Mouse (Mus musculus): ENCODE data around the gene Actr5. TPM values are rescaled to one million over a fixed set of nuclear protein-coding genes. Genes with fewer than 3 reads are reported as not detected.

Actr5 gene
- polyA plus RNA-seq, 1 experiment: 9.2 TPM

- TF ChIP-seq CTCF (IDR thresholded peaks at IDR 0.05; ENCODE audit: control insufficient read depth, insufficient read depth, insufficient replicate concordance, low read depth, low read length): no peak
- no peak for TF ChIP-seq POLR2A (IDR thresholded peaks at IDR 0.05; ENCODE audit: control insufficient read depth, low read depth, low read length)
- H3K4me1 ChIP-seq (ENCODE audit: control insufficient read depth, insufficient read depth, low read length): peaks cover 23% of the 10 kb centered on the region
- H3K4me3 ChIP-seq (ENCODE audit: control insufficient read depth, low read depth, low read length): no peak overlapping the region
- no peaks in the 10 kb centered on the region; the same call in 1 of the 2 replicates for H3K27me3 ChIP-seq (ENCODE audit: control insufficient read depth, insufficient read depth, low read length)
- H3K36me3 ChIP-seq (ENCODE audit: control insufficient read depth, insufficient read depth, low read length): no peaks in the 10 kb centered on the region
- no peak overlapping the region for H3K27ac ChIP-seq (ENCODE audit: control insufficient read depth, insufficient read depth, low read depth, low read length)
Measured at GRCm38 (mm10) chr2:158615161-158615680, 9.5 kb upstream of the Actr5 start.

- no peak for TF ChIP-seq POLR2A (IDR thresholded peaks at IDR 0.05; ENCODE audit: control insufficient read depth, low read depth, low read length)
- no peak for TF ChIP-seq CTCF (IDR thresholded peaks at IDR 0.05; ENCODE audit: control insufficient read depth, insufficient read depth, insufficient replicate concordance, low read depth, low read length)
- no peak overlapping the region for H3K4me3 ChIP-seq (ENCODE audit: control insufficient read depth, low read depth, low read length)
Measured at GRCm38 (mm10) chr2:158615702-158616101, 9.0 kb upstream of the Actr5 start.

GRCm38 (mm10) chr2:158616296-158616695 lies 8.4 kb upstream of the Actr5 start:
- Histone ChIP-seq H3K36me3 (ENCODE audit: control insufficient read depth, insufficient read depth, low read length) (no peaks in the 10 kb centered on the region), H3K4me3 (ENCODE audit: control insufficient read depth, low read depth, low read length) (no peak overlapping the region), H3K27me3 (ENCODE audit: control insufficient read depth, insufficient read depth, low read length) (no peaks in the 10 kb centered on the region; the same call in 1 of the 2 replicates), H3K27ac (ENCODE audit: control insufficient read depth, insufficient read depth, low read depth, low read length) (no peak overlapping the region), H3K4me1 (ENCODE audit: control insufficient read depth, insufficient read depth, low read length) (peaks cover 16% of the 10 kb centered on the region)
- TF ChIP-seq POLR2A (IDR thresholded peaks at IDR 0.05; ENCODE audit: control insufficient read depth, low read depth, low read length) (no peak), CTCF (IDR thresholded peaks at IDR 0.05; ENCODE audit: control insufficient read depth, insufficient read depth, insufficient replicate concordance, low read depth, low read length) (no peak)

More at GRCm38 (mm10) chr2:158615702-158616101, 9.0 kb upstream of the Actr5 start:
- Histone ChIP-seq H3K4me1 (ENCODE audit: control insufficient read depth, insufficient read depth, low read length) (peaks cover 21% of the 10 kb centered on the region), H3K27ac (ENCODE audit: control insufficient read depth, insufficient read depth, low read depth, low read length) (no peak overlapping the region), H3K36me3 (ENCODE audit: control insufficient read depth, insufficient read depth, low read length) (no peaks in the 10 kb centered on the region), H3K27me3 (ENCODE audit: control insufficient read depth, insufficient read depth, low read length) (no peaks in the 10 kb centered on the region; the same call in 1 of the 2 replicates)

GRCm38 (mm10) chr2:158616790-158617189 lies 7.9 kb upstream of the Actr5 start:
- Histone ChIP-seq H3K27me3 (ENCODE audit: control insufficient read depth, insufficient read depth, low read length) (no peaks in the 10 kb centered on the region; the same call in 1 of the 2 replicates), H3K4me3 (ENCODE audit: control insufficient read depth, low read depth, low read length) (no peak overlapping the region), H3K27ac (ENCODE audit: control insufficient read depth, insufficient read depth, low read depth, low read length) (no peak overlapping the region), H3K36me3 (ENCODE audit: control insufficient read depth, insufficient read depth, low read length) (no peaks in the 10 kb centered on the region), H3K4me1 (ENCODE audit: control insufficient read depth, insufficient read depth, low read length) (peaks cover 15% of the 10 kb centered on the region)
- TF ChIP-seq CTCF (IDR thresholded peaks at IDR 0.05; ENCODE audit: control insufficient read depth, insufficient read depth, insufficient replicate concordance, low read depth, low read length) (no peak), POLR2A (IDR thresholded peaks at IDR 0.05; ENCODE audit: control insufficient read depth, low read depth, low read length) (no peak)

- H3K27ac ChIP-seq (ENCODE audit: control insufficient read depth, insufficient read depth, low read depth, low read length): peak overlapping the region; percentile 99
- peak overlapping the region; percentile 96 for H3K4me3 ChIP-seq (ENCODE audit: control insufficient read depth, low read depth, low read length)
- H3K4me1 ChIP-seq (ENCODE audit: control insufficient read depth, insufficient read depth, low read length): peaks cover 3% of the 10 kb centered on the region
- H3K36me3 ChIP-seq (ENCODE audit: control insufficient read depth, insufficient read depth, low read length): peaks cover 5% of the 10 kb centered on the region
- TF ChIP-seq POLR2A (IDR thresholded peaks at IDR 0.05; ENCODE audit: control insufficient read depth, low read depth, low read length) (no peak), CTCF (IDR thresholded peaks at IDR 0.05; ENCODE audit: control insufficient read depth, insufficient read depth, insufficient replicate concordance, low read depth, low read length) (no peak)
- no peaks in the 10 kb centered on the region for H3K27me3 ChIP-seq (ENCODE audit: control insufficient read depth, insufficient read depth, low read length)
Measured at GRCm38 (mm10) chr2:158625231-158625630, 543 bp downstream of the Actr5 start.

GRCm38 (mm10) chr2:158625697-158626096 lies 1.0 kb downstream of the Actr5 start:
- H3K4me1 ChIP-seq (ENCODE audit: control insufficient read depth, insufficient read depth, low read length): peaks cover 3% of the 10 kb centered on the region
- no peaks in the 10 kb centered on the region for H3K27me3 ChIP-seq (ENCODE audit: control insufficient read depth, insufficient read depth, low read length)
- peak overlapping the region; percentile 96 for H3K4me3 ChIP-seq (ENCODE audit: control insufficient read depth, low read depth, low read length)
- TF ChIP-seq CTCF (IDR thresholded peaks at IDR 0.05; ENCODE audit: control insufficient read depth, insufficient read depth, insufficient replicate concordance, low read depth, low read length): no peak
- no peak for TF ChIP-seq POLR2A (IDR thresholded peaks at IDR 0.05; ENCODE audit: control insufficient read depth, low read depth, low read length)
- no peak overlapping the region for H3K27ac ChIP-seq (ENCODE audit: control insufficient read depth, insufficient read depth, low read depth, low read length)
- H3K36me3 ChIP-seq (ENCODE audit: control insufficient read depth, insufficient read depth, low read length): peaks cover 5% of the 10 kb centered on the region

GRCm38 (mm10) chr2:158628858-158629257 lies 4.2 kb downstream of the Actr5 start:
- Histone ChIP-seq H3K4me1 (ENCODE audit: control insufficient read depth, insufficient read depth, low read length) (peaks cover 3% of the 10 kb centered on the region), H3K27me3 (ENCODE audit: control insufficient read depth, insufficient read depth, low read length) (no peaks in the 10 kb centered on the region), H3K27ac (ENCODE audit: control insufficient read depth, insufficient read depth, low read depth, low read length) (no peak overlapping the region), H3K4me3 (ENCODE audit: control insufficient read depth, low read depth, low read length) (no peak overlapping the region), H3K36me3 (ENCODE audit: control insufficient read depth, insufficient read depth, low read length) (peaks cover 7% of the 10 kb centered on the region)
- TF ChIP-seq CTCF (IDR thresholded peaks at IDR 0.05; ENCODE audit: control insufficient read depth, insufficient read depth, insufficient replicate concordance, low read depth, low read length) (no peak), POLR2A (IDR thresholded peaks at IDR 0.05; ENCODE audit: control insufficient read depth, low read depth, low read length) (no peak)
